10 mouse cellular contexts compared by ENCODE assay signal in genomic region chr1:174040523-174041177, GRCm38 (mm10). TPM values are rescaled to one million over a fixed set of nuclear protein-coding genes. Genes with fewer than 3 reads are reported as not detected.
A peak's percentile ranks its signal among the peaks of the same experiment; 100 is the strongest.
DNase-seq lines count a peak whose midpoint lies in the region; ATAC-seq lines count a peak whose summit lies in the region.
"Had no signal": no experiment of that assay in that cellular context is flagged by ENCODE, and none has a peak within 500 bp of the region (broad histone marks: within the 10 kb centered on the region; RNA-seq: fewer than 3 reads in every experiment).

Gene Olfr433, plus strand, starts transcription at chr1:174040705.

- H3K9me3 ChIP-seq in liver, embryonic 16.5 days (replicated peaks; ENCODE audit: control insufficient read depth, low read length): no peaks in the 10 kb centered on the region
- H3K9me3 ChIP-seq in liver, embryonic 11.5 days (ENCODE audit: control insufficient read depth, low read length): no peaks in the 10 kb centered on the region
- H3K9me3 ChIP-seq in forebrain, embryonic 15.5 days: no peaks in the 10 kb centered on the region
- no peaks in the 10 kb centered on the region for H3K9me3 ChIP-seq in midbrain, embryonic 13.5 days

- H3K4me3 ChIP-seq in liver, embryonic 16.5 days (ENCODE audit: low read depth, low read length): no peak within 1 kb of the TSS
- no peak within 1 kb of the TSS for H3K4me3 ChIP-seq in liver, embryonic 11.5 days (ENCODE audit: low read depth, low read length)
- no peak within 1 kb of the TSS for H3K4me3 ChIP-seq in forebrain, embryonic 15.5 days
- no peak within 1 kb of the TSS for H3K4me3 ChIP-seq in midbrain, embryonic 13.5 days (replicated peaks)

- no peaks in the 10 kb centered on the region for H3K27me3 ChIP-seq in liver, embryonic 16.5 days (ENCODE audit: control insufficient read depth, insufficient read depth, low read depth, low read length)
- H3K27me3 ChIP-seq in liver, embryonic 11.5 days (replicated peaks; ENCODE audit: control insufficient read depth, insufficient read depth, low read length): no peaks in the 10 kb centered on the region
- no peaks in the 10 kb centered on the region for H3K27me3 ChIP-seq in forebrain, embryonic 15.5 days
- H3K27me3 ChIP-seq in midbrain, embryonic 13.5 days: no peaks in the 10 kb centered on the region

- H3K4me1 ChIP-seq in liver, embryonic 16.5 days (ENCODE audit: control insufficient read depth, low read depth, low read length): no peaks in the 10 kb centered on the region
- no peaks in the 10 kb centered on the region for H3K4me1 ChIP-seq in liver, embryonic 11.5 days (replicated peaks; ENCODE audit: control insufficient read depth, insufficient read depth, low read length)
- no peaks in the 10 kb centered on the region for H3K4me1 ChIP-seq in forebrain, embryonic 15.5 days
- no peaks in the 10 kb centered on the region for H3K4me1 ChIP-seq in midbrain, embryonic 13.5 days (replicated peaks)

- no peaks in the 10 kb centered on the region for H3K36me3 ChIP-seq in liver, embryonic 16.5 days (ENCODE audit: control insufficient read depth, insufficient read depth)
- H3K36me3 ChIP-seq in liver, embryonic 11.5 days (ENCODE audit: control insufficient read depth, insufficient read depth, low read length): no peaks in the 10 kb centered on the region
- H3K36me3 ChIP-seq in forebrain, embryonic 15.5 days: no peaks in the 10 kb centered on the region
- H3K36me3 ChIP-seq in midbrain, embryonic 13.5 days: no peaks in the 10 kb centered on the region

- WGBS in liver, embryonic 16.5 days (ENCODE audit: insufficient replicate concordance): 38% methylated on average over 7 of the region's 7 CpGs
- WGBS in liver, embryonic 11.5 days: 67% methylated on average over 7 of the region's 7 CpGs
- 90% methylated on average over 7 of the region's 7 CpGs for whole genome bisulfite sequencing in forebrain, embryonic 15.5 days
- WGBS in midbrain, embryonic 13.5 days: 93% methylated on average over 7 of the region's 7 CpGs

- H3K27ac ChIP-seq in liver, embryonic 16.5 days (ENCODE audit: low read length): no peak within 1 kb of the TSS
- H3K27ac ChIP-seq in liver, embryonic 11.5 days (ENCODE audit: low read depth, low read length): no peak within 1 kb of the TSS
- no peak within 1 kb of the TSS for H3K27ac ChIP-seq in forebrain, embryonic 15.5 days (replicated peaks)
- no peak within 1 kb of the TSS for H3K27ac ChIP-seq in midbrain, embryonic 13.5 days

- H3K9ac ChIP-seq in liver, embryonic 16.5 days (ENCODE audit: low read depth, low read length): no peak within 1 kb of the TSS
- H3K9ac ChIP-seq in liver, embryonic 11.5 days (ENCODE audit: low read depth, low read length): no peak within 1 kb of the TSS
- no peak within 1 kb of the TSS for H3K9ac ChIP-seq in forebrain, embryonic 15.5 days (replicated peaks)
- H3K9ac ChIP-seq in midbrain, embryonic 13.5 days (replicated peaks): no peak within 1 kb of the TSS

- H3K4me2 ChIP-seq in liver, embryonic 16.5 days (ENCODE audit: low read depth, low read length): no peak within 1 kb of the TSS
- H3K4me2 ChIP-seq in liver, embryonic 11.5 days: no peak within 1 kb of the TSS
- no peak within 1 kb of the TSS for H3K4me2 ChIP-seq in forebrain, embryonic 15.5 days (replicated peaks)
- no peak within 1 kb of the TSS for H3K4me2 ChIP-seq in midbrain, embryonic 13.5 days (replicated peaks)

- ATAC-seq in liver, embryonic 16.5 days (ENCODE audit: low read depth): 0 out of 2 replicates have a peak, but pooled peaks have one; percentile 28
- ATAC-seq in liver, embryonic 11.5 days (replicated peaks; ENCODE audit: low FRiP score): no peak
- ATAC-seq in forebrain, embryonic 15.5 days (replicated peaks): no peak
- ATAC-seq in midbrain, embryonic 13.5 days: no peak

- no peak for DNase-seq in liver, embryonic 11.5 days (ENCODE audit: low spot score)
- DNase-seq in T-cell, adult 2 months (ENCODE audit: low spot score): peak; percentile 62
- DNase-seq in heart, adult 8-10 months (ENCODE audit: low spot score): peak; percentile 84
- peak; percentile 78 for DNase-seq in lung, postnatal 10 days
- DNase-seq in neural tube, embryonic 10.5 days (ENCODE audit: extremely low spot score, low spot score): no peak

RNA-seq across cellular contexts. Expression of gene Olfr433, which starts in this region (rescaled TPM):
- polyA plus RNA-seq in liver, embryonic 16.5 days (2015; fragmentation: Nextera tagmentation; extraction: Ambion mirVana): 0.09 and 0.12 TPM in 2 replicates
- 0.30 TPM in 1 of 2 replicates, not detected in the other for polyA plus RNA-seq in liver, embryonic 11.5 days (2014; fragmentation: Nextera tagmentation; extraction: Ambion mirVana)
- total RNA-seq in heart, adult 8-10 months (2022): not detected
- polyA plus RNA-seq in forebrain, embryonic 15.5 days (2015; fragmentation: Nextera tagmentation; extraction: Ambion mirVana): not detected in 2 replicates
- not detected in 2 replicates for polyA plus RNA-seq in midbrain, embryonic 13.5 days (2015; fragmentation: Nextera tagmentation; extraction: Ambion mirVana)
- total RNA-seq: left cerebral cortex, postnatal 36 days had no signal
- polyA plus RNA-seq: stomach, embryonic 14.5 days had no signal

Comparison
In these comparisons a context has a peak if more than half of its experiments do, and no peak if none do; other contexts are left out.
1. Peak in ATAC-seq in liver, embryonic 16.5 days; RNA of the gene not detected or under 1 TPM.
2. Peak in DNase-seq in heart, adult 8-10 months; RNA of the gene not detected or under 1 TPM.
3. DNase-seq: peak in T-cell, adult 2 months (single experiment) and lung, postnatal 10 days (single experiment); none in liver, embryonic 11.5 days (single experiment) and neural tube, embryonic 10.5 days (single experiment).